Mouse (Mus musculus) liver, embryonic 11.5 days (tissue): Measurements from ENCODE around the gene Rufy1. TPM values are rescaled to one million over a fixed set of nuclear protein-coding genes. Genes with fewer than 3 reads are reported as not detected.

Experiments used
- ATAC-seq: fragments of 200-750 bp; cut with Nextera tagmentation; replicated peaks from 2 replicates; pipeline ENCODE4 v1.8.0; 2017; ENCODE audit warnings: moderate number of reproducible peaks, mild to moderate bottlenecking, moderate TSS enrichment, moderate library complexity; ENCODE audit not compliant: low FRiP score
- DNase-seq: peaks from one replicate; pipeline ENCODE4 v3.0.0-alpha.2; 2017; ENCODE audit warnings: low spot score
- H3K27ac ChIP-seq: fragments of 300-500 bp; sonication (generic); 2 replicates; pipeline ENCODE4 v1.5.1; 2014; ENCODE audit warnings: mild to moderate bottlenecking, low read depth, low read length, control low read depth
- H3K27me3 ChIP-seq: fragments of 300-500 bp; sonication (generic); replicated peaks from 2 replicates; pipeline ENCODE4 v1.6.1; 2014; ENCODE audit warnings: low read length, mixed read lengths; ENCODE audit not compliant: control insufficient read depth, insufficient read depth
- H3K36me3 ChIP-seq: fragments of 300-500 bp; sonication (generic); 2 replicates; pipeline ENCODE4 v1.6.1; 2014; ENCODE audit warnings: mild to moderate bottlenecking, low read length, moderate library complexity, mixed read lengths; ENCODE audit not compliant: control insufficient read depth, insufficient read depth
- H3K4me1 ChIP-seq: fragments of 300-500 bp; sonication (generic); replicated peaks from 2 replicates; pipeline ENCODE4 v1.6.1; 2014; ENCODE audit warnings: low read length, mixed read lengths; ENCODE audit not compliant: control insufficient read depth, insufficient read depth
- H3K4me2 ChIP-seq: fragments of 300-500 bp; sonication (generic); 2 replicates; pipeline ENCODE4 v1.6.1; 2014; ENCODE audit warnings: mild to moderate bottlenecking, control low read depth, moderate library complexity
- H3K4me3 ChIP-seq: fragments of 300-500 bp; sonication (generic); 2 replicates; pipeline ENCODE4 v1.5.1; 2014; ENCODE audit warnings: low read depth, low read length, control low read depth
- H3K9ac ChIP-seq: fragments of 300-500 bp; sonication (generic); 2 replicates; pipeline ENCODE4 v1.6.1; 2014; ENCODE audit warnings: low read depth, low read length, control low read depth
- H3K9me3 ChIP-seq: fragments of 300-500 bp; sonication (generic); 2 replicates; pipeline ENCODE4 v1.6.1; 2016; ENCODE audit warnings: low read length, inconsistent platforms, mixed read lengths; ENCODE audit not compliant: control insufficient read depth
- WGBS: fragments of 180-500 bp; shearing (Covaris S2); extraction: QIAGEN DNeasy Blood & Tissue Kit; methylation state at CpG from one replicate; pipeline ENCODE4 v1.1.7; 2014; 5-methylcytosine and 5-hydroxymethylcytosine counted together
- polyA plus RNA-seq: library from polyadenylated mRNA; unstranded; fragments of >200 nt; fragmentation: Nextera tagmentation; extraction: Ambion mirVana; gene quantifications from 2 replicates; pipeline ENCODE4 v1.2.1, GENCODE M21; 2014

The Rufy1 gene
- polyA plus RNA-seq, 1 experiment from 2014 or later = 19.2 TPM

DNA sequence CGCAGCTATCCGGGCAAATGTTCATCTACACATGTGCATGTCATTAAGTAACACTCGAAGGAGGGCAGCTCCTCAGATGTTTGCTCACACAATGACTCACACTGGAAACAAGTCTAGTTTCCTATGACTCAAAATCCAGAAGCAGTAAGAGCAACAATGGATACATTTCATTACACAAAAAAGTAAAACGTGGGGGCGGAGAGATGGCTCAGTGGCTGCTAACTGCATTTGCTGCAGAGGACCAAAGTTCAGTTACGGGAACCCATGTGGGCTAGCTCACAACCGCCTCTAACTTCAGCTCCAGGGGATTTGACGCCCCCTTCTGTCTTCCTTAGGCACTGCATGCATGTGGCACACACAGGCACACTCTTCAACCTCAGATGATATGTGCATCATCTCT is 8.9 kb upstream of the Rufy1 start:
- ATAC-seq = no peak
- no peak overlapping the region for H3K4me2 ChIP-seq
- H3K27ac ChIP-seq = no peak overlapping the region
- H3K36me3 ChIP-seq = no peaks in the 10 kb centered on the region
- WGBS = 63% methylated on average over 8 of the region's 8 CpGs
- no peaks in the 10 kb centered on the region for H3K4me1 ChIP-seq
- no peak overlapping the region for H3K4me3 ChIP-seq
- no peaks in the 10 kb centered on the region for H3K9me3 ChIP-seq
- H3K27me3 ChIP-seq = no peaks in the 10 kb centered on the region
- no peak overlapping the region for H3K9ac ChIP-seq
- DNase-seq = no peak

GRCm38 (mm10) chr11:50432896-50433295 is 2.0 kb upstream of the Rufy1 start:
- ATAC-seq = no peak
- H3K36me3 ChIP-seq = no peaks in the 10 kb centered on the region
- H3K27ac ChIP-seq = no peak overlapping the region
- H3K9me3 ChIP-seq = no peaks in the 10 kb centered on the region
- WGBS = 71% methylated on average over 5 of the region's 5 CpGs
- H3K4me2 ChIP-seq = no peak overlapping the region
- no peak overlapping the region for H3K9ac ChIP-seq
- peaks cover 3% of the 10 kb centered on the region; the same call in 1 of the 2 replicates for H3K4me1 ChIP-seq
- no peak for DNase-seq
- no peaks in the 10 kb centered on the region for H3K27me3 ChIP-seq
- H3K4me3 ChIP-seq = no peak overlapping the region

DNA sequence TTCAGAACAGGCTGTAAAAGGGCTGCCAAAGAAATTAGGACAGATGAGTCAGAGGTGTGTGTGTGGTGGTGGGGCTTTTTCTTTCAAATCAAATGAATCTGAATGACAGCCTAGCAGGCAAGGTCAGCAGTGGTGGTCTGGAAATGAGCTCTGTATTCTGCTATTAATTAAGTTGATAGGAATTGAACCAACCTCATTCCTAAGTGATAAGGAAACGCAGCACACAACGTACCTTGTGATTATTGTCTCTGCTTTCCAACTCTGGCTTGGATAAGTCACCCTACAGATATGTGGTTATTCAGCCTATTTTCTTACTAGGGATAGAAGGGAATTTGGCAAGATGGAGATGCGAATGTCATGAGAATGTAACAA is 1.1 kb upstream of the Rufy1 start:
- H3K4me1 ChIP-seq = peaks cover 3% of the 10 kb centered on the region; the same call in 1 of the 2 replicates
- no peaks in the 10 kb centered on the region for H3K9me3 ChIP-seq
- no peak for ATAC-seq
- WGBS = 79% methylated on average over 3 of the region's 3 CpGs
- H3K4me3 ChIP-seq = no peak overlapping the region
- H3K36me3 ChIP-seq = no peaks in the 10 kb centered on the region
- DNase-seq = no peak
- H3K4me2 ChIP-seq = peak overlapping the region; percentile 87
- H3K9ac ChIP-seq = 0 out of 2 replicates have a peak overlapping the region, but pooled peaks have one; percentile 90
- H3K27me3 ChIP-seq = no peaks in the 10 kb centered on the region
- H3K27ac ChIP-seq = no peak overlapping the region

GRCm38 (mm10) chr11:50431134-50432068 is 476 bp upstream of the Rufy1 start:
- Histone ChIP-seq H3K4me2 (peak overlapping the region; percentile 87), H3K9ac (peak overlapping the region; percentile 90), H3K27me3 (no peaks in the 10 kb centered on the region), H3K27ac (peak overlapping the region; percentile 82), H3K36me3 (no peaks in the 10 kb centered on the region), H3K4me3 (peak overlapping the region; percentile 78), H3K9me3 (no peaks in the 10 kb centered on the region), H3K4me1 (peaks cover 3% of the 10 kb centered on the region; the same call in 1 of the 2 replicates)
- DNase-seq (peak; percentile 65), ATAC-seq (peak; percentile 68)
- WGBS = 23% methylated on average over 32 of the region's 32 CpGs

DNA sequence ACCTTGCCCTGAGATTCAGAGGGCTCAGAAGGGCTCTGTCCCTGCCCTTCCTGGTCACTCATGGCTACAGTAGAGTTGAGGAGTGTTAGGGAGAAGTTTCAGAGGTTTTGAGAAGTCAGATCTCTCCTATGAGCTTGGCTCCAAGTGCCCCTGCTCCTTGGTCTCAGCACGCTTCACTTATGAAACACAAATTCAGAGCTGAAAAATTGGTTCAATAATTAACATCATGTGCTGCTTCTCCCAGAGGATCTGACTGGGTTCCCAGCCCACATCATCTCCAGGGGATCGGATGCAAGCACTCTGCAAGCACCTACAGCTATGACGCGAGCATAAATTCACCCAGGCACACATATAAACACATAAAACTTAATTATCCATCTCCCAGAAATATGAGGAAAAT is 4.9 kb downstream of the Rufy1 start:
- no peak for ATAC-seq
- Histone ChIP-seq H3K9ac (no peak overlapping the region), H3K4me2 (no peak overlapping the region), H3K9me3 (no peaks in the 10 kb centered on the region), H3K27me3 (no peaks in the 10 kb centered on the region), H3K27ac (no peak overlapping the region), H3K4me3 (no peak overlapping the region), H3K36me3 (no peaks in the 10 kb centered on the region), H3K4me1 (peaks cover 8% of the 10 kb centered on the region; the same call in 1 of the 2 replicates)
- DNase-seq = no peak
- WGBS = 86% methylated on average over 4 of the region's 4 CpGs

DNA sequence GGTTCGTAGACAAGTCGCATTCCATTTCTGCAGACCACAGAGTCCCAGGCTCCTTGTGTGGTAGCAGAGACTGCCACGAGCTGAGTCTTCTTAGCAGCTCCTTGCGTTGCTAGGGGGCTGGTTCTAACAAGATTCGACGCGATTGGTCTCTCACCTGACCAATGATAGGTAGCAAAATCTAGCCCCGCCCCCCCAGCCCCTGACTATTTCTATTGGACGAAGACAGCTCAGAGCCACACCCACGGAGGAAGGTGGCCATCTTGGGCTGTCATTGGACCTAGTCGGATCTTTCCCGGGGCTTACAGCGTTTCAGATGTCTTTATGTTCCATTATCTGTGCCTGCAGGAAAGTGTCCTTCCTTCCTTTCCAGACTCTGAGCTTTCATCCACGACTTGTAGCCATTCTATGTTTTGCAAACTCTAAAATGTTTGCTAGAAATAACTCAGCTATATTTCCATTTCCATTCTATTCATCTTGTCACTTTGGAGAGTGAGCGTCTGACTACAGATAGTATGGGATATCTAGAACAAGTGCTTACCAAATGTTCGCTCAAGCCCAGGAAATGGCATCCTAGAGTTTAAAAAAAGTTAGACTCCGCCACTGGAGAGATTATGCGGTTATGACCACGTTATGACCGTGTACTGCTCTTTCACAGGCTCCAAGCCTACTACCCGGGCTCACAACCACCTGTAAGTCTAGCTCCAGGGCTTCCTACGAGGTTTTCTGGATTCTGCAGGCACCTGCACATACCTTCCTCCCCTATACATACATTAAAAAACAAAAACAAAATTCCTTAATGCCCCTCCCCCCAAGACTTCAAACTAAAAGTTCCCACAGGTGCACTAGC is 8.8 kb downstream of the Rufy1 start:
- Histone ChIP-seq H3K27me3 (no peaks in the 10 kb centered on the region), H3K4me3 (peak overlapping the region; percentile 50), H3K9me3 (no peaks in the 10 kb centered on the region), H3K9ac (peak overlapping the region; percentile 46), H3K27ac (peak overlapping the region; percentile 9; the same call in 1 of the 2 replicates), H3K4me1 (peaks cover 5% of the 10 kb centered on the region; the same call in 1 of the 2 replicates), H3K4me2 (peak overlapping the region; percentile 87), H3K36me3 (no peaks in the 10 kb centered on the region; the same call in 1 of the 2 replicates)
- peak; percentile 88 for DNase-seq
- ATAC-seq = peak; percentile 96
- 17% methylated on average over 22 of the region's 22 CpGs for WGBS

DNA sequence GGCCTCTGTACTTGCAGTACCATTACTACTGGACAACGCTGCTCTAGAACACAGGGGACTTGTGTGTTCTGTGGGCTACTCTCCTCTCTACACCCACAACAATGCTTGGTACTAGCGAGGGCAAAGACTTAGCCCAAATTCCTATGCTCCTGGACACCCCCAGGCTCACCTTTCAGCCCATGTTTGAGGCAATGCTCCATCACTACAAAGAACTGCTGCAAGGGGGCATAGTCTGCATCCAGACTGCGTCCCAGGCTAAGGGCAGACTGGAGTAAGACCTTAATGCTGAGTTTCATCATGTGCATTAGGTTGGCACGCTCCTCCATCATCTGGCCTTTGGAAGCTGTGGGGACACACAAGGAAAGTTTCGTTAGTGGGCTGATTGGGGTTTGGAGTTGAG is 9.5 kb downstream of the Rufy1 start:
- peak overlapping the region; percentile 50 for H3K4me3 ChIP-seq
- peak; percentile 48 for ATAC-seq
- H3K9ac ChIP-seq = peak overlapping the region; percentile 42
- peak overlapping the region; percentile 87 for H3K4me2 ChIP-seq
- WGBS = 53% methylated on average over 5 of the region's 5 CpGs
- no peaks in the 10 kb centered on the region for H3K9me3 ChIP-seq
- H3K27me3 ChIP-seq = no peaks in the 10 kb centered on the region
- no peaks in the 10 kb centered on the region; the same call in 1 of the 2 replicates for H3K36me3 ChIP-seq
- DNase-seq = no peak
- no peak overlapping the region for H3K27ac ChIP-seq
- peaks cover 5% of the 10 kb centered on the region; the same call in 1 of the 2 replicates for H3K4me1 ChIP-seq

- H3K9ac ChIP-seq = no peak overlapping the region
- no peaks in the 10 kb centered on the region; the same call in 1 of the 2 replicates for H3K36me3 ChIP-seq
- no peak overlapping the region for H3K4me3 ChIP-seq
- H3K4me2 ChIP-seq = no peak overlapping the region
- H3K27me3 ChIP-seq = no peaks in the 10 kb centered on the region
- H3K4me1 ChIP-seq = peaks cover 5% of the 10 kb centered on the region; the same call in 1 of the 2 replicates
- DNase-seq (no peak), ATAC-seq (no peak)
- 63% methylated on average over 2 of the region's 2 CpGs for WGBS
- no peak overlapping the region for H3K27ac ChIP-seq
- no peaks in the 10 kb centered on the region for H3K9me3 ChIP-seq
Observed at GRCm38 (mm10) chr11:50417856-50418255, 13.1 kb downstream of the Rufy1 start.
